Comparison of ENCODE assay signal across 8 mouse cellular contexts in the genomic region with DNA sequence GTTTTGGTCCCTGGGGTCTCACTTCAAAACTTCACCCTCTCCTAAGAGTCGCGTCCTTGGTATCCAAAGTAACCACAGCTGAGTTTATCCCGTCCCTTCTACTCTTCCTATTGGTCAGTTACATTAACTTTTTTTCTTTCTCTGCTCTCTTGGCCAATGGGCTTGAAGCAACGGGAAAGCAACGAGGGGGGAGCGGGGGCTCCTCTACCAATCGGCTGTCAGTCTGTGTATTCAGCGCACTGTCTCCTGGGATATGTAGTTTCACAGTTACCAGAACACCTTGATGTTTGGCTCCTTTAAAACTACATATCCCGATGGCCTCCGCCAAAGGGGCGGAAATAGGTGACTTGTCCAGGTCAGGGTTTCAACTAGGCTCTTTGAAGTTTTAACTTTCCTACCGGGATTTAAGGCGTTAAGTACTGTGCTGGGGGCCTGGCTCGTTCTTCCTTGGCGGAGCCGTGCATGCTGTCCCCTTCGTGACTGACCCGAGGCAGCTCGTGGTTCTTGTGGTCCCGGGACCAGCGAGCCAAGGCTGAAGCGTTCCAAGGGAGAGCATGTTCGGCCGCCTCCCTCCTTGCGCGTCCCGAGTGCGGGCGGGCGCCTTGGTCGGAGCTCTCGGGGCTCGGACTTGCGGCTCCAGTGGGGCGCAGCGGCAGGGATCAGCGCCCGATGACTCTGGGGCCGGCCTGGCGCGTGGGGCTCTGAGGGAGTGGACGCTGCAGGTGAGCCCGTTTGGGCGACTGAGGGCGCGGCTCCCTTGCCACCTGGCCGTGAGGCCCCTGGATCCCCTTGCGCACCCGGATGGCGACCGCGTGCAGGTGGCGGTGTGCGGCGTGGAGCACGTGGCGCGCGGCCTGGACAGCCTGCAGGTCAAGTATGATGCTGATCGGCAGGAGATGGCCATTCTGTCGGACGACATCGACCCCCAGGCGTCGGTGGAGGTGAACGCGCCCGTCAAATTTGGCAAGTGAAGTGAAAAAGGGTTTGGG. TPM values are rescaled to one million over a fixed set of nuclear protein-coding genes. Genes with fewer than 3 reads are reported as not detected.
DNase-seq lines count a peak whose midpoint lies in the region; ATAC-seq lines count a peak whose summit lies in the region.

A gene (minus strand): TSS at position 64 of the 989 bp plus-strand sequence.
A gene (plus strand): TSS at position 345 of the 989 bp plus-strand sequence.

- H3K4me3 ChIP-seq in hindbrain, embryonic 16.5 days (ENCODE audit: low read length): peak within 1 kb of the TSS; percentile 79
- H3K4me3 ChIP-seq in macrophage (ENCODE audit: inconsistent target): peak within 1 kb of the TSS; percentile 65

- H3K27ac ChIP-seq in hindbrain, embryonic 16.5 days (ENCODE audit: low read depth, low read length): peak within 1 kb of the TSS; percentile 31
- H3K27ac ChIP-seq in macrophage: no peak within 1 kb of the TSS

- no peaks in the 10 kb centered on the region for H3K27me3 ChIP-seq in hindbrain, embryonic 16.5 days (replicated peaks; ENCODE audit: control insufficient read depth, insufficient read depth, low read length)

- peak within 1 kb of the TSS; percentile 71 for H3K9ac ChIP-seq in hindbrain, embryonic 16.5 days (ENCODE audit: low read depth, low read length)

- WGBS in hindbrain, embryonic 16.5 days: under 1% methylated on average over 68 of the region's 68 CpGs
- under 1% methylated on average over 67 of the region's 68 CpGs for WGBS in macrophage (ENCODE audit: missing documents)

- H3K4me1 ChIP-seq in hindbrain, embryonic 16.5 days (ENCODE audit: control insufficient read depth, insufficient read depth, low read depth, low read length): peaks cover 9% of the 10 kb centered on the region

- H3K4me2 ChIP-seq in hindbrain, embryonic 16.5 days (ENCODE audit: low read length): peak within 1 kb of the TSS; percentile 78

- DNase-seq in WW6 (ENCODE audit: low read depth, low spot score): peak; percentile 90
- DNase-seq in cerebellum, postnatal 4 days (ENCODE audit: low spot score in 2 of 2): peak; percentile 69 to 91
- peak; percentile 97 for DNase-seq in gastrocnemius, adult 18-20 months (ENCODE audit: low spot score)
- peak; percentile 89 to 92 for DNase-seq in left cerebral cortex, adult 18-20 months (ENCODE audit: low spot score in 2 of 2)
- peak; percentile 97 for DNase-seq in right cerebral cortex, adult 18-20 months
- peak; percentile 51 for DNase-seq in urinary bladder, postnatal 10 days (ENCODE audit: low spot score)

- no peaks in the 10 kb centered on the region for H3K36me3 ChIP-seq in hindbrain, embryonic 16.5 days (ENCODE audit: control insufficient read depth, insufficient read depth, low read length)
- H3K36me3 ChIP-seq in macrophage (ENCODE audit: inconsistent target): no peaks in the 10 kb centered on the region

- H3K79me2 ChIP-seq in macrophage (ENCODE audit: inconsistent target): no peaks in the 10 kb centered on the region

- H3K9me3 ChIP-seq in hindbrain, embryonic 16.5 days (ENCODE audit: control insufficient read depth, low read length): no peaks in the 10 kb centered on the region

- peak; percentile 100 for ATAC-seq in hindbrain, embryonic 16.5 days

RNA-seq across cellular contexts. Expression of the first gene that starts in this region (rescaled TPM):
- 1 to 10 TPM; 3.5 to 4.8 TPM for total RNA-seq in gastrocnemius, adult 18-20 months (2021)
- polyA plus RNA-seq in hindbrain, embryonic 16.5 days (2015; fragmentation: Nextera tagmentation; extraction: Ambion mirVana): 0.75 and 0.76 TPM in 2 replicates
- not detected for total RNA-seq in left cerebral cortex, adult 18-20 months (2021)
- total RNA-seq in macrophage (2018; cell fraction: chromatin; rRNA removed): 1 to 10 TPM in 13 of 26 experiments, under 1 TPM in 3, not detected in 10; 0.25 to 5.5 (median 2.2) TPM
- total RNA-seq in macrophage (2018; cell fraction: cytosol; rRNA removed): 1 to 10 TPM in 5 of 26 experiments, under 1 TPM in 13, not detected in 8; 0.05 to 1.8 (median 0.70) TPM
- total RNA-seq in macrophage (2018; cell fraction: nucleus; rRNA removed): 1 to 10 TPM in 13 of 26 experiments, under 1 TPM in 4, not detected in 9; 0.20 to 3.5 (median 1.5) TPM
- polyA plus RNA-seq in macrophage (2018): 0.19 TPM in 1 of 3 replicates, not detected in the others

RNA-seq across cellular contexts. Expression of the second gene that starts in this region (rescaled TPM):
- total RNA-seq in gastrocnemius, adult 18-20 months (2021): 10 to 100 TPM in 1 of 2 experiments, 1 to 10 TPM in 1; 8.8 to 10.7 TPM
- 9.0 and 10.3 TPM in 2 replicates for polyA plus RNA-seq in hindbrain, embryonic 16.5 days (2015; fragmentation: Nextera tagmentation; extraction: Ambion mirVana)
- 10 to 100 TPM; 14.6 to 15.2 TPM for total RNA-seq in left cerebral cortex, adult 18-20 months (2021)
- 10 to 100 TPM in 8 of 26 experiments, 1 to 10 TPM in 16, under 1 TPM in 2; 0.39 to 16.4 (median 7.5) TPM for total RNA-seq in macrophage (2018; cell fraction: chromatin; rRNA removed)
- 1 to 10 TPM in 25 of 26 experiments, under 1 TPM in 1; 0.99 to 2.8 (median 1.8) TPM for total RNA-seq in macrophage (2018; cell fraction: cytosol; rRNA removed)
- total RNA-seq in macrophage (2018; cell fraction: nucleus; rRNA removed): 10 to 100 TPM in 1 of 26 experiments, 1 to 10 TPM in 25; 1.4 to 12.7 (median 6.0) TPM
- 1.7 to 3.0 TPM (median 1.8 TPM) in 3 replicates for polyA plus RNA-seq in macrophage (2018)

Comparison
In these comparisons a context has a peak if more than half of its experiments do, and no peak if none do; other contexts are left out.
1. RNA of the first gene that starts in this region (total RNA-seq): 3.5 to 4.8 TPM in gastrocnemius, adult 18-20 months; not detected in left cerebral cortex, adult 18-20 months; every median in the first group is over 4 times any median in the second.
2. Peak in every context shown above with its lines, with median percentiles within 50 percentile points of each other: DNase-seq.